Mouse (Mus musculus) right cerebral cortex, adult 18-20 months (tissue): ENCODE data around the gene Ssh2.
A peak's percentile ranks its signal among the peaks of the same experiment; 100 is the strongest.

ENCODE experiments used
- DNase-seq: peaks from one replicate; pipeline ENCODE4 v3.0.0; 2022; ENCODE audit warnings: mixed read lengths

Gene Ssh2

DNA sequence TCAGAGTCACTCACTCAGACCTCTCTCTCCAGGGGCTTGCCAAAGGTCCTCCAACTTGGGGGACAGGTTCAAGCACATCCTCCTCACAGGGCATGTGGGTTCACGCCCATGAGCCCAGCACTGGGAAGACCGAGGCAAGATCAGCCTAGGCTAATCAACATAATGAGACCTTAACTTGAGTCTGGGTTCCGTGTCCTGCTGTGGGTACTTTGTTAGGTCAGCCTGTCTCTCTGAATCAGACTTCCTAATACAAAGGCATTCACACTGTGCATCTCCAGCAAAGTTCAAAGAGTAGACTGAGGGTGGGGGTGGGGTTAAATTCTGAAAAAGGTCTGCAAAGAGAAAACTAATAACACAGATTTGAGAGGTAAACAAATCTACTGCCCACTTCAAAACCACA lies 249.0 kb downstream of the Ssh2 start:
- DNase-seq = no peak

DNA sequence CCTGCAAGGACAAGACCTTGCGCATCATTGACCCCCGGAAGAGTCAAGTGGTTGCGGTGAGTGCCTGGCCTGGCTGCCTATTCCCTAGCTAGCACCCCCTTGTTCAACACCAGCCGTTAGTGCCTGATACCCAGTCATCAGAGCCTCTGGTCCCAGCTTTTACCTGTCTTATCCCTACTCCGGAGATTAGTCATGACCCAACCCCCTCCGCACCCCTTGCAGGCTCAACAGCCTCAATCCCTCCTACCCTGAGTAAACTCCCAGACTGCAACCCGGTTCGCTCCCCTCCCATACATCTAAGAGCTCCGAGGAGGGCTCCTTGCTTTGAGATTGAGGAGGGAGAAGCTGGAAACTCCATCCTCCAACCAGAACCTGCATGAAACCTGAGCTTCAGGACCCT lies 250.5 kb downstream of the Ssh2 start:
- no peak for DNase-seq

DNA sequence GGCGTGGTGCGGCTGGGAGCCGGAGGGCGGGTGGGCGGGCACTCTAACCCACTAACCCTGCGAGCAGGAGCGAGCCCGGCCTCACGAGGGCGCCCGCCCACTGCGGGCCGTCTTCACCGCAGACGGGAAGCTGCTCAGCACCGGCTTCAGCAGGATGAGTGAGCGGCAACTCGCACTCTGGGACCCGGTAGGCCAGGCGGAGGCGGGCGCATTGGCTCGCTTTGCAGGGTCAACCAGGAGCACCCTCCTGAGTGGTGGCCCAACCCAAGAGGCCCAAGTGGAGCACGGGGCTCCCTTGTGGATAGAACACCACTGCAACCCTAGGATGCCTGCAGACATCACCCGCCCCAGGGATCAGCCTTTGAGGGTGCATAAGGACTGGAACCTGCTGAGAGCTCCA lies 251.1 kb downstream of the Ssh2 start:
- peak; percentile 79 for DNase-seq

DNA sequence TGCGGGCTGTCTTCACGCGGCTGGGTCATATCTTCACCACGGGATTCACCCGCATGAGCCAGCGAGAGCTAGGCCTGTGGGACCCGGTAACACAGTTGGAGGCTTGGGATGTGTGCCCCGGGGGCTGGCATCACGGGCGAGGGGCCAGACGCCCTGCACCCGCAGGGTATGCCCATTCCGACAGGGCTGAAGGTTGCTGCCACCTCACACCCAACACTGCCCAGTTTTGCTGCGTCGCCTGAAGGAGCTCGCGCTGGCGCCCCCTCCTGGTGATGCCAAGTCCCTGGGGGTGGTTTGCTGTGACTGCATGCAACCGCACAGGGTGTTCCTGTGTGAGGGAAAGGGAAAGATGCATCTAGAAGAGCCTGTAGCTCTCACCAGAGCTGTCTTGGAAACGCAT lies 251.7 kb downstream of the Ssh2 start:
- peak; percentile 72 for DNase-seq

DNA sequence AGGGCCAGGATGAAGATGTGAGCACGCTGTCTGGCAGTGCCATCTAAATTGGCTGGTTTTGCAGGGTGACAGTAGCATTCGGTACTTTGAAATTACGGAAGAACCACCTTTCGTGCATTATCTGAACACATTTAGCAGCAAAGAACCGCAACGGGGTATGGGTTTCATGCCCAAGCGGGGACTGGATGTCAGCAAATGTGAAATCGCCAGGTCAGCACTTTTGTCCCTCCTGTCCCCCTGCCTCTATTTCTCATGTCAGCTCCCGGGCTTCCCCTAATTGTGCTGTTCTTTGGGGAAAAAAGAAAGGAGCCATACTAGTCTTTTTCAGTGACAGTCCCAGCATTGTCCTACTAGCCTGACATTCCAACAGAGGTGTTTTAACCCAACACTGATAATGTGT lies 252.3 kb downstream of the Ssh2 start:
- no peak for DNase-seq

DNA sequence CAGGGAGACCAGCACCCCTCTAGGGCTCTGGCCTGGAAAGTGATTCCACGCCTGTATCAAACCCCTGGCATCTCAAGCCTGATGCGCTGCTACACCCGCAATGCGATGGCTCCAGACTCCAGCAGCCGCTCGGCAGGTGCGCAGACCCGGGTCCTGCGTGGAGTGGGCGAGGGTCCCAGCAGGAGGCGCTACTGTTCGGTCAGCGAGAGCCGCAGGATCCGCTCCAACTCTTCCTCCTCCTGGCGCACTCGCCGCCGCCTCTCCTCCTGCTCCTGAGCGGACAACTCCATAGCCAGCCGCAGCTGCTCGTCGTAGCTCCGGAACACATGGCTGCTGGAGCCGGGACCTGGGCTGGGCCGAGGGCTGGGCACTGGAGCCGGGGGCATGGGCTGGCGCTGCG lies 255.3 kb downstream of the Ssh2 start:
- DNase-seq = no peak

DNA sequence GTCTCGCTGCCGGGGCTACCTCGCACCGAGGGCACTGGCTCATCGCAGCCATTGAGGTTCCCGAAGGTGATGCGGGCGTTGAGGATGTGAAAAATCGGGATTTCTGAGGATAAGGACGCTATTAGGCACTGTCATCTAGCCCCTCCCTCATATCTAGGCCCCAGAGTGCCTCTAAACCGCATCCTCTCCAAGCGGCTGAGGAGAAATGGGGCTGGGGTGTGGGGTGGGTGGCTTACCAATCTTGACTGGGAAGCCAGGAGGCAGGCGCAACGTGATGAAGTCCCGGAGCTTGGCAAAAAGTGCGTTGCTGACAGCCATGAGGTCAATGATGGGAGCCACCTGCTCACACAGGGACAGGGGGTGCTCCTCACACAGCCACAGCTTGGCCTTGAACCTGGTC lies 256.7 kb downstream of the Ssh2 start:
- no peak for DNase-seq

DNA sequence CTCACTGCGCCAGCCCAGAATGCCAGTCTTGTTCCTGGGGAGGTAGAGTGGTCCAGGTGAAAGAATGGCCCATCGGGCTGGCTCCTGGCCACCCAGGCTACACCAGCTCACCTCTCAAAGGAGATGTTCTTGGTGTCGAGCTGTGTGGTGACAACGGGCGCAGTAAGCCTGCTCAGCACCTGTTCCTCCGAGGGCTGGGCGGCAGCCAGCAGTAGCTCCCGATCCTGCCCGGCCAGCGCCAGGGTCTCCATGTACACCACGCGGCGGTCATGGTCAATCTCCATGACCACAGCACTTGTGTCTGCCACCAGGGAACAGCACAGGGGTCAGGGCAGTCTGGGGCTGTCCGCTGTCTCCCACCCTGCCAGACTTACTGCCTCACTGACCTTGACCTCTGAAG lies 260.1 kb downstream of the Ssh2 start:
- no peak for DNase-seq

DNA sequence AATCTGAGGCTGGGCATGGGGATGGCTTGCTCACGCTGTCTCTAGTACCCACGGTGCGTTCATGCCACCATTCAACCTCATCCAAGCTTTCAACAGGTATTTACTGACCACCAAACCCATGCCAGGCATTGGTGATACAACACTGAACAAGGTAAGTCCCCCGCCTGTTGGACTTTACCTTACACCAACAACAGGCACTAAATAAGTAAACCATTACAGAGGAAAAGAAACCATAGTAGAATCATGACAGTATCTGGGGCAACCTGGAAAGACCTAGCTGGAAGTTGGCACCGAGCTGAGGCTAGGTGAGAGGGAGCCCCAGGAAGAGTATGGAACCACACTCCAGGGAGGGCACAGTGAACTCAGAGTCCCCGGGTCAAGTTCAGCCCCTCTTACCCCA lies 260.8 kb downstream of the Ssh2 start:
- no peak for DNase-seq

DNA sequence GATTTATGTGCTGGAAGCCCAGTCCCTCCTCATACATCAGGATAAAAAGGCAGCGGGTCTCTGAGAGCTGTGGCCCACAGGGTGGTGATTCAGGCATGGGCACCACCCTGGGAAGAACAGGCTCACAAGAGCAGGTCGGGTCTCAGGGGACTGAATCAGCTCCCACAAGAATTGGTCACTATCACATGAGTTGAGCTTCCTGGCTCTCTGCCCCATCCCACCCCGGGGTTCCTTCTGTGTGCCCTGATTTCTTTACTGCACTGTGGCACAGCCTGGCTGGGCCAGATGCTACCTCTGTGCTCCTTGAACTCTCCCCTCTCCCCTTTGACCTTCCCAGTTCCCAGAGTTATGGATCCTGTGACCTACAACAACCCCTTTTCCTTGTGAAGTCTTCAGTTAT lies 267.0 kb downstream of the Ssh2 start:
- no peak for DNase-seq

DNA sequence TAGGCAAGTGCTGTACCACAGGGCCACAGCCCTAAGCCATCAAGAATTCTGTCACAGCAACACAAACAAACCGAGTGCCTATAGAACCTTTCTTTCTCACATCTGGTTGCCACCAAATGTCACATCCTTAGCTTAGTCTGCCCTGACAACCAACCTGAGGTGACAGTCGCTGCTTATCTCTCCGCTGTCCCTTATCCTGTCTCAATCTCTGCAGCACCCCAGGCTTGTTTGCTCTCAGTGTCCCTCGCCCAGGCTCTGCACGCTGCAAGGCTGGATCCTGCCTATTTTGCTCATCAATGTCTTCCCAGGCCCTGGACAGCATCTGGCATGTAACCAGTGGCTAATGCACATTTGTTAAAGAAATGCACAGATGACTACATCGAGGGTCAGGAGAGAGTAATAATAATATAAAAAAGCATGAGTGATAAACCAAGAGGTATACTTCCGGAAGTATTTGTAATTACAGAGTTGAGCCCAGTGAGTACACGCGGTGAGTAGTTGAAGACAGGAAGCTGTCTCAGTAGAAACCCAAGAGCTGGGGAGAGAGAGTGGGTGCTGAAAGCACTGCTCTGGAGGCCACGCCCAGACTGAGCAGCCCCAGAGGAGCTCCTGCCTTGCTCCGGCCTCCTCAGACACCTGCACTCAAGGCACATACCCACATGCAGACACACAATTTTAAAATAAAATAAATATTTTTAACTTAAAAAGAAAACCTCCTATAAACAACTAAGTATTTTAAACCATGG lies 267.6 kb downstream of the Ssh2 start:
- DNase-seq = no peak

DNA sequence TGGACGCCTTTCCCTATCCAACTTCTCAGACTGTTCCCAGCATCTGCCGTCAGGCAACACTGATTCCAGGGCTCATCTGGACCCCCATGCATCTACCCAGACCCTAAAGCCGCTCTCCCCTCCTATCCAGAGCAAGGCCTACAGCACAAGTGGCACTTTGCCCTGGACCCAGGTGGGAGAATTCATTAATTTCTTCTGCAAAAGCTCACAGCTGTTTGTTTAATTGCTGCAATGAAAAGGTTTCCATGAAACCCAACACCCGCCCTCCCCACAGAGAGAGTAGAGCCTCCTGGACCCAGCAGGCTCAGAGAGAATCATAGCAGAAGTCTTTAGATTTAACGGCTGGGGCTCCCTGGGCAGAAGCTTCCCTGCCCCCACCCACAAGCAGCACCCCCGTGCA lies 269.1 kb downstream of the Ssh2 start:
- no peak for DNase-seq

DNA sequence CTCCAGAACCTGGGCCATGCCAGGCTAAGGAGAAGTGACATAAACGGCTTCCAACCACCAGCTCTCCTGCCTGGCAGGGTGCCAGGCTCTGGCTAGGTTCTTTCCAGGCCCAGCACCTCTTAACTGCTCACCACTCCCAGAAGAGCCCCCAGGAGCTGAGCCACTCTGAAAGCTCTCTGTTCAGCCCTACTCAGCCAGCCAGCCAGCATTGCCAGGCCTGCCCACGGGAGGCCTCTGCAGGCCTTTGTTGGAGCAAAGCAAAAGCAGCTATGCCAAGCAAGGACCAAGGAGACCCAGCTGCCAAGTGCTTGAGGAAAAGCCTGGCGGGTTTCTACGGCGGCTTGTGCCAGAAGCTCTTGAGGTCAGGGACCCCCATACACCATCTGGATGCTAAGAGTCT lies 270.7 kb downstream of the Ssh2 start:
- no peak for DNase-seq

DNA sequence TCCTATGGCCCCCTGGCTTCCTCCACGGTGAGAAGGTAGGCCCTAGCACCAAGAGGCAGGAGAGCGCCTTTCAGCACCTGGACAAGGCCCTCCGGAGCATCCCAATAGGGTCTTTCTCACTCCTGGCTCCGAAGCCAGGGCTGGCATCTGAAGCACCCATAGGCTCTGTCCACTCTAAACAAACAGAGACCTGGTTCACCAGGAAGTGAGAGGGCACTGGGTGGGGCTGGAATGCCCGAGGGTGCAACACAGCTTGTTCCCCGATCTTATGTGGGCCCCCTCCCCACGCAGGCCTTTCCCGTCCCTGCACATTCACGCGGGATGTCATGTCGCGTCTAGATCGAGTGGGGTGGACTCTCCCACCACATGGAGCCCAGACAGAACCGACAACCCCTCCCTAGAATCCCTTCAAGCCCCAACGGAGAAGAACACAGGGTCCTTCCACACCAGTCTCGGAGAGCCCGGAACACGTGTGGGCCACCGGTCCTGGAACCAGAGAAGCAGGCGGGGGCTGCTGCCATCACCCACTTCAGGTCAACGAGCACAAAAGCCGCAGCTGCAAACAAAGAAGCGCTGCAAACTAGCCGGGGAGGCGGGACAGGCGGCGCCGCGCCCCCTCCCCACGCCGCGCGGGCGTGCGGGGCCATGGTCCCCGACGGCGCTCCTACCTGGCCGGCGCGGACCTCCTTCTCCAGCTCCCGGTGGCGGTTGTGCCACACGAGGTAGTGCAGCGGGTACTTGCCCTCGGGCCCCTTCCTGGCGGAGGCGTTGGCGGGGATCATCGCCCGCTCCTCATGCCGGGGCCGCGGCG lies 272.9 kb downstream of the Ssh2 start:
- DNase-seq = no peak

DNA sequence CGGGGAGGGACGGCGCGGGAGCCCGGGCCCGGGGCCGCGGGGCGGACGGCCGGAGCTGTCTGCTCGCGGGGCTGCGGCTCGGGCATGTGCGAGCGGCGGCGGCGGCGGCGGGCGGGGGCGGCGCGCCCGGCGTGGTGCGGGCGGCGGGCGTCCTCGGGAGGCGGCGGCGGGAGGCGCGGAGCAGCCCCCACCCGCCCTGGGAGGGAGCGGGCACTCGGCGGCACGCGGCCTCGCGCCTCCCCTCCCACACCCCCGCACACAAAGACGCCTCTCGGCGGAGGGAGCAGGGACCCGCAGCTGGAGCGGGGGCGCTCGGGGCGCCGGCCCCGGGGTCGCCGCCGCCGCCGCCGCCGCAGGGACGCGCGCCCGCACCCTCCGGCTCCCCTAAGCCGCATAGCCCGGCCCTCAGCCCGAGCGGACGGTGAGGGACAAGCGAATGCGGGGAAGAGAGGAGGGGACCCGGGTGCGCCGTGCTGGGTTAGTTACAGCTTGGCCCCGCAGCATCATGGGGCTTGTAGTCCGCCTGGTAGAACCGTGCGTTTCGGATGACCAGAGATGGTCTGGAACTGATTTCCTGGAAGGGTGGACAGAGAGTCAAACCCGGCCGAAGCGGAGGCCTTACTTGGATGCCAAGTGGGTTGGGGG lies 273.6 kb downstream of the Ssh2 start, which contains the start of gene Ankrd13b:
TSS of gene Ankrd13b (minus strand) at position 88 of the 645 bp plus-strand sequence.
- DNase-seq = peak; percentile 85

DNA sequence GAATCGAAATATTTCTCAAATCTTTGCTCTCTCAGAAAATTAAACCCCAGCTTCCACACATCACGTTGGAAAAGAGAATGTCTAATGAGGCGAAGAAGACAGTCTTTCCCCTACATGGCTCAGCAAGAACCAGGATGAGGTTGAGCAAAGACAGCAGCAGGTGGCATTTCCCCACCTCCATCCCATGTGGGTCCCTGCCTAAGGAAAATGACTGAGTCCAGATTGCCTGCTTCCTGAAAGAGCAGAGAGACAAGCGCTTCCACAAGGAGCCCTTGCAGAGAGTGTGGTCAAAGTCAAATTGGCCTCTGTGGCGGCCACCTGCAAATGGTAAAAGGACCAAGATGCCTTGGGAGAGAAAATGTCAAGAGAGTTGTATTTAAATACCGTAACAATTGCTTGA lies 274.4 kb downstream of the Ssh2 start:
- DNase-seq = no peak

DNA sequence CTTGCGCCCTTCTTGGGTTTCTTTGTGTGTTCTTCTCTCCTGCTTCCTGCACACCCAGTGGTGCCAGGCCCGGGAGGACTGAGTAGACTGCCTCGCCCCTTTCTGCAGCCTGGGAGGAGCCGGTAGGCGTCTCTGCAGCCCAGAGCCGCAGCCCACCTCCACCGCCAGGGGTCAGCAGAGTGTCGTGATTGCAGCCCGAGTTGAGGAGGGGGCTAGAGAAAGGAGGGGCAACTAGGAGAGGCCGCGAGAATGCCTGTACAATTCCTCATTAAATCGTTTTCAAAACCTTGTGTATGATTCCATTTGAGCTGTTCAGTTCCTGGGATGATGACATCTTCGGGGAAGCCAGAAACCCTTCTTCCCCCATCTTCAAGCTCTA lies 275.0 kb downstream of the Ssh2 start:
- peak; percentile 89 for DNase-seq

DNA sequence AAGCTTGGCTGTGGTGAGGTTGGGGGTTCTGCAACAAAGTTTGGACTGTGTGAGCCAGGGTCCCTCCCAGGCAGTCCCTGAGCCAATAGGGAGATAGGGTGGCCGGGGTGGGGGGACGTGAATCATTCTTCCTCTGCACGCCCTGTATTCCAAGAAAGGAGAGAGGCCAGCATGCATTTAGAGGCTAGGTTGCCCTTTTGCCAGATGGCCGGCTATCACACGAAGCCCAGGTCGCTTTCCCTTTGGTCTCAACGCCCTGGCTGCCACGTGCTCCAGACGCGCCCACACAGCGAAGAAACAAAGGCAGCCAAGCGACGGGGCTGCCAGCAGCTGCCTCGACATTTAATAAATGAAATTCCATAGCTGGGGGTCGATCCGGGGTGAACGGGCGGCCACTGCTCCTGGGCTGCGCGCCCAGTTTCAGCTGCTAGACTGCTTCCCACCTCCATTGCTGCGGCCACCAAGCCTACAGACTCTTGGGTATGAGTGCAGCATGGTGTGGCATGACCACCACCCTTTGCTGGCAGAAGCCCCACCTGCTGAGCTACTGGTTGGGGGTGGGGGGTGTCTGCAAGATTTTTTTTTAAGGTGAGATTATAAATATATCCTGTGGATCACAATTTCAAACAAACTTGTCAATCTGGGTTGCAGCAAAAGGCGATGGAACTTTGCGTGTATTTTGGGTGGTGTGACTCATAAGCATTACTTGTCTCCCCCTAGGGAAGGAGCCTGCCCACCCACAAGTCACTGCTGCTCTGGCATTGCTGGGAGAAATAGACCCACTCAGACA lies 275.6 kb downstream of the Ssh2 start:
- DNase-seq = peak; percentile 82

DNA sequence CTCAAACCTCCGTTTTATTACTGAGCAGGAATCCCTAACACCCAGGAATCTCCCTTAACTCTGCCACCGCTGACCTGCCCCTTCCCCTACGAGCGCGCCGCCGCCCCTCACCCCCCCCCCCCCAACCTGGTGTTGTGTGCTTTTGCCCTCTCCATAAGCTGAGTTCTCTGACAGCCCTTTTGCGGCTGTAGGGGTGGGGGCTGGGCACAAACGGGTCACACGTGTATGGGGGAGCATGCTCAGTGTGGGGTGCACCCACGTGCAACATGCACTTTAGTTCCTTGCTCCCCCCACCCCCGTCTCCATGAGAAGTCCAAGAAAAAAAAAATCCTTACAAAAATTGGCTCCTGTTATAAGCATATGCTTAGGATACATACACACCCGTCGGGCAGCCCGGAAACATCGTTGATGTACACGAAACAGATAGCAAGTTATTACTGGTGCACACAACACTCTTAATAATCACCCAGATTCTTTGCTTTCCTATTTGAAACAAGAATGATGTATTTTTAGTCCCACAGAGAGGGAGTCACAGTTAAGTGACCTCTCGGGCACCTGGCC lies 276.3 kb downstream of the Ssh2 start:
- DNase-seq = no peak

DNA sequence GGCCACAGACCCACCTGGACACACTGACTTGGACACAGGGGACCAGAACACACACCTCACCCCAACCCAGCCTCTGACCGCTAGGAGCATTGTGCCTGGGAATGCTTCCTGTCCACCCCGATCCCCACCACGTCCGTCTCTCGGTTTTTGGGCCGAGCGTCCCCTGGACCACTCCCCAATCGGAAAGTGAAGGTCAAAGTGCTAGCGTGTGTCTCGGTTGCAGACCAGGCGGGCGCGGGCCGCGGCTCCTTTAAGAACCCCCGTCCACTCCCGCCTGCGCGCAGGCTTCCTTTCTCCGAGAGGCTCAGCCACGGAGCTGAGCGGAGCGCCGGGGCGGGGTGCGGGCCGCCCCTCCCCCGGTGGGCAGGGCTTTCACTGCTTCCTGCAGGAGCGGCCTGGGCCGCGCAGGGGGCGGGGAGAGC lies 276.8 kb downstream of the Ssh2 start:
- peak; percentile 96 for DNase-seq

DNA sequence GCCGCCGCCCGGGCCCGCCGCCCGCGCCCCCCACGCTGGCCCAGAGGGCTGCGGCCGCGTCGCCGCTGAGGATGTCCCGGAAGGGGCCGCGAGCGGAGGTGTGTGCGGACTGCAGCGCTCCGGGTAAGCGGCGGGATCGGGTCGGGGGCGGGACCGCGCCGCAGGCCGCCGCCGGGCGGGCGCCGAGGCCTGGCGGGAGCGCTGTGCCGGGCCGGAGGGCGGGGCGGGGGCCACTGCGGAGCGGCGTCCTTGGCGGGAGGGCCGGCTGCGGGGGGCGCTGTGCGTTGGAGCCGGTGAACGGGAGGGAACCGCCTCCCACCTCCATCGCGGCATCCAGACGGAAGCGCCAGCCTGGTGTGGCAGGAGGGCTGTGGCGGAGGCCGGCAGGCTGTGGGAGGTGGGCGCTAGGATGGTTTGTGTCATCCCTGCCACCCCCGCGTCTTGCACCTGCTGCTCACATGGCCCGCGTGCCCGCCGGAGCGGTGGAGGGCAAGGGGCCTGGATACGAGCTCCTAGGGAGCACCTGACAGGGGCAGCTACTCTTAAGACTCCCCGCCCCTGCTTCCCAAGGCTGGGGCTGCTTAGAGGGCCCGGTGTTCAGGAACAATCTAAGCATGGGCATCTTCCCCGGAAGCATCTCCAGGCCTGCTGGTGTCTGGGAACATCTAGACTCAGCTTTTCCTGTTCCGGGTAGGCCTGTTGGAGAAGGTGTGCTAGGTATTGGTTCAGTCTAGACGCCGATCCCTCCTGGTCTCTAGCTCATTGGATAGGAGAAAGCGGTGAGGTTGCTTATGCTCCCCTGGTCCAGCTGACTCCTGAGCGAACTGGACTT lies 277.6 kb downstream of the Ssh2 start, which contains the start of gene Git1:
TSS of gene Git1 (plus strand) at position 51 of the 832 bp plus-strand sequence.
- peak; percentile 78 for DNase-seq

DNA sequence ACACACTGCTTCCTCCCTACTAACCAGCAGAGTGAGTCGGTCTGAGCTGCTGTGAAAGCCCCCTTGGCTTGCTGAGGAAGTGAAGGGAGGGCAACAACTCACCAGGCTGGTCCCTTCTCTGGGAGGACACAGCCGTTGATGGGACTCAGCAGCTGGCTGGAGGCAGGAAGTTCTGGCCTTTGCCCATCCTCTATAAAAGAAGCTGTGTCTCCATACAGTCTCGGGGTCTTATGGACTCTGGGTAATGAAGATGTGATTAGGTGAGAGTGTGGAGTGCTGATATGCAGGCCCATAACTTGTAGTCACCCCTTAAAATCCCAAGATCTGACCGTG lies 278.2 kb downstream of the Ssh2 start:
- no peak for DNase-seq
